Mouse (Mus musculus) layer of hippocampus, adult 8-10 months (tissue): ENCODE data around the gene Zfhx3. TPM values are rescaled to one million over a fixed set of nuclear protein-coding genes. Genes with fewer than 3 reads are reported as not detected.

Experiments
- DNase-seq, 2 experiments: peaks; one replicate each; pipeline ENCODE4 v3.0.0; 2022; ENCODE audit warnings: low spot score in 2 of 2
- total RNA-seq, 4 experiments: library from RNA; stranded (reverse); gene quantifications; 2 replicates each; pipeline ENCODE4 v1.2.4; 2022

Gene Zfhx3
- total RNA-seq, 4 experiments from 2014 or later, result 4.5 to 7.6 (median 6.7) TPM

- DNase-seq, result no peak
These were observed 412.8 kb downstream of the Zfhx3 start for GRCm38 (mm10) chr8:108355119-108355777.

- DNase-seq, result no peak
These were observed 419.0 kb downstream of the Zfhx3 start for GRCm38 (mm10) chr8:108361402-108361801.

GRCm38 (mm10) chr8:108362421-108362820 lies 420.0 kb downstream of the Zfhx3 start:
- no peak for DNase-seq

GRCm38 (mm10) chr8:108363435-108363834 lies 421.0 kb downstream of the Zfhx3 start:
- DNase-seq, result no peak

GRCm38 (mm10) chr8:108363856-108364255 lies 421.4 kb downstream of the Zfhx3 start:
- DNase-seq, result no peak

GRCm38 (mm10) chr8:108369081-108369480 lies 426.6 kb downstream of the Zfhx3 start:
- DNase-seq, result peak; percentile 14 to 16

- no peak for DNase-seq
These were observed 428.3 kb downstream of the Zfhx3 start for GRCm38 (mm10) chr8:108370731-108371130.

GRCm38 (mm10) chr8:108373046-108373445 lies 430.6 kb downstream of the Zfhx3 start:
- DNase-seq, result no peak

GRCm38 (mm10) chr8:108378036-108378435 lies 435.6 kb downstream of the Zfhx3 start:
- DNase-seq, result no peak

- no peak for DNase-seq
These were observed 440.7 kb downstream of the Zfhx3 start for GRCm38 (mm10) chr8:108383121-108383520.

- peak in 1 of 2 experiments; percentile 7 for DNase-seq
These were observed 444.9 kb downstream of the Zfhx3 start for GRCm38 (mm10) chr8:108387160-108387912.

GRCm38 (mm10) chr8:108387913-108388274 lies 445.4 kb downstream of the Zfhx3 start:
- no peak for DNase-seq

- DNase-seq, result no peak
These were observed 450.5 kb downstream of the Zfhx3 start for GRCm38 (mm10) chr8:108392909-108393308.

GRCm38 (mm10) chr8:108402149-108402548 lies 459.7 kb downstream of the Zfhx3 start:
- no peak for DNase-seq

- peak; percentile 23 to 36 for DNase-seq
These were observed 464.5 kb downstream of the Zfhx3 start for GRCm38 (mm10) chr8:108406716-108407494.

- peak; percentile 15 to 31 for DNase-seq
These were observed 476.9 kb downstream of the Zfhx3 start for GRCm38 (mm10) chr8:108419162-108419844.

GRCm38 (mm10) chr8:108422521-108422920 lies 480.1 kb downstream of the Zfhx3 start:
- DNase-seq, result no peak

- no peak for DNase-seq
These were observed 481.9 kb downstream of the Zfhx3 start for GRCm38 (mm10) chr8:108424337-108424736.

GRCm38 (mm10) chr8:108433321-108433720 lies 490.9 kb downstream of the Zfhx3 start:
- DNase-seq, result no peak

- DNase-seq, result no peak
These were observed 492.1 kb downstream of the Zfhx3 start for GRCm38 (mm10) chr8:108434510-108434909.

GRCm38 (mm10) chr8:108436336-108436735 lies 493.9 kb downstream of the Zfhx3 start:
- DNase-seq, result no peak
